Mouse (Mus musculus): ENCODE data around the gene 4930404N11Rik. TPM values are rescaled to one million over a fixed set of nuclear protein-coding genes. Genes with fewer than 3 reads are reported as not detected.

Gene 4930404N11Rik
- polyA plus RNA-seq, 1 experiment: 3.2 TPM

DNA sequence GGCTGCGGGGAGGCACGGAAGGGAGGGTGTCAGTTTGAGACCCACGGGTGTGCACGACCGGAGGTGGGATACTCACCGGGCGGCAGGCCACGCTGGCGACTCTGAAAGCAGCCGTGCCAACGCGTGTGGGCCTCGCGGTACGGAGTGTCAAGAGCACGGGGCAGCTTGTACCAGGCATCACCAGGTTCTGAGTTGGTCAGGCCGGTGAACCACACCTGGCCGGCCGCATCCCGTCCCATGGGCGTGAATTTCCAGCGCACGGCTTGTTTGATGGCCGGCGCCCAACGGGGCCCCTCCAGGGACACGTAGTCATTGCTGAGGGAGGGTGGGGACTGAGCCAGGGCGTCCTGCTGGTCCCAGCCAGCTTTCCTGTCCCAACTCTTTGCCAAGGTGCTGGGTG is 950 bp downstream of the 4930404N11Rik start:
- peaks cover 95% of the 10 kb centered on the region for H3K4me1 ChIP-seq (ENCODE audit: control insufficient read depth)
- TF ChIP-seq TAL1 (IDR thresholded peaks at IDR 0.05; ENCODE audit: low read length): no peak
- TF ChIP-seq GATA1 (IDR thresholded peaks at IDR 0.05; ENCODE audit: low read length): no peak
- no peaks in the 10 kb centered on the region; the same call in 1 of the 2 replicates for H3K27me3 ChIP-seq (ENCODE audit: control insufficient read depth)
- peak overlapping the region; percentile 21 for H3K4me3 ChIP-seq (replicated peaks)
- H3K9me3 ChIP-seq (ENCODE audit: control insufficient read depth, low read length): peaks cover 2% of the 10 kb centered on the region; the same call in 1 of the 2 replicates
- H3K36me3 ChIP-seq (ENCODE audit: control insufficient read depth): peaks cover 100% of the 10 kb centered on the region

DNA sequence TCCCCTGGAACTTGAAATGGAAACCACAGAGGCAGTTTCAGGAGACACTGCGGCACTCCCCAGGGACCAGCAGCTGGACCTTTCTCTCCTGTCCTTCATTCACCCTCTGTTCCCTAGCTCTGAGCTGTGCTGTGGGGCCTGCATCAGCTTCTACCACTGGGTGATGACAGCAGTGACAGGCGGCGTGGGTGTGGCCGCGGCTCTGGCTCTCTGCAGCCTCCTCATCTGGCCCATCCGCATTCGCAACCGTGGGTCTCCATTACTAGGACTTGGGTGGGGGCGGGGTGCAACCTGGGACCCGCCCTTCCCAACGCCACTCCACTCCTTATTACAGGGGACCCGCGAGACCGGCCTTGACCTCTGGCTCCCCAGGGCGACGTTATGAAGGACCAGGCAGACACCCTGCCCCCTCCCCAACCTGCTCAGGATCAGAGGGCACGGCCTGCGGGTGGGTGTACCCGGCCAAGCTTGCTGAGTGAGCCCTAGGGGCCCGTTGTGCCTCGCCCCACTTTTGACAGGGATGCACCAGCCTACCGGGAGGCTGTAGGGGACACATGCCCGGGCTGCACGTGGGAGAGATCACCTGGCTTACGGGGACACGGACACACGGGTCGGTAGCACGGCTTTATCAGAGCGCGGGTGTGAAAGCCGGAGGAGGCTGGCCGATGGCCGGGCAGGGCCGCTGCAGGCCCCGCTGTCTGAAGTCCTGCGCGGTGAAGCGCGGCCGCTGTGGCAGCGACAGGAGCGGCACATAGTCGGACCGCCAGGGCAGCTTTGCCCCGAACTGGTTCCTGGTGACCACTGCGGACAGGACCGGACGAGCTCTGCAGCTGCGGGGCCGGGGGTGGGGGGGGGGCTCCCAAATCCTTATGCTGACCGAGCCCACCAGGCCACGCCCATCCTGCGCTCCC is 1.9 kb downstream of the 4930404N11Rik start:
- Histone ChIP-seq H3K4me1 (ENCODE audit: control insufficient read depth) (peaks cover 100% of the 10 kb centered on the region), H3K27me3 (ENCODE audit: control insufficient read depth) (no peaks in the 10 kb centered on the region; the same call in 1 of the 2 replicates), H3K36me3 (ENCODE audit: control insufficient read depth) (peaks cover 99% of the 10 kb centered on the region), H3K4me3 (replicated peaks) (peak overlapping the region; percentile 57), H3K9me3 (ENCODE audit: control insufficient read depth, low read length) (peaks cover 2% of the 10 kb centered on the region; the same call in 1 of the 2 replicates)
- TF ChIP-seq TAL1 (IDR thresholded peaks at IDR 0.05; ENCODE audit: low read length) (no peak), GATA1 (IDR thresholded peaks at IDR 0.05; ENCODE audit: low read length) (no peak)

DNA sequence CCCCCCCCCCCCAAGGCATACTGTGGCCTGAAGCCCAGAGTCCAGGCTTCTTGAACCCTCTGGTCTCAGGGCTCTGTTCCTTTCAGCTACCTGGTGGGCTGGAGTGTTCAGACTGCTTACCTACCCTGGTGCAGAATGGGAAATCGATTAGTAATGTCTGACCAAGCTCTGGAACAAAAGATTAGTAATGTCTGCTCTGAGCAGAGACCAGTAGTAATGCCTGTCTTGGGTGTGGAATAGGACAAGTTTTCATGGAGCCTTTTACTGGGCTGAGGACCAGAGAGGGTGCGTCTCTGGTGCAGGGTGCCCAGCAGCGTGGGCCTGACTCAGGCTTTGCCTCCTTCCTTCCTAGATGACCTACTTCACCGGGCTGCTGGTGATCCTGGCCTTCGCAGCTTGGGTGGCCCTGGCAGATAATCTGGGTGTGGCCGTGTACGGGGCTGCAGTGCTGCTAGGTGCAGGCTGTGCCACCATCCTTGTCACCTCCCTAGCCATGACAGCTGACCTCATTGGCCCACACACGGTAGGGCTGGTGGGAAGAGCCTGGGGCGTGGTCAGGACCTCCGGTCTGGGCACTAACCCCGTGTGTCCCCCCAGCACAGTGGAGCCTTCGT is 3.2 kb downstream of the 4930404N11Rik start:
- peaks cover 2% of the 10 kb centered on the region; the same call in 1 of the 2 replicates for H3K9me3 ChIP-seq (ENCODE audit: control insufficient read depth, low read length)
- H3K4me3 ChIP-seq (replicated peaks): peak overlapping the region; percentile 57
- H3K27me3 ChIP-seq (ENCODE audit: control insufficient read depth): no peaks in the 10 kb centered on the region
- peaks cover 87% of the 10 kb centered on the region for H3K36me3 ChIP-seq (ENCODE audit: control insufficient read depth)
- TF ChIP-seq TAL1 (IDR thresholded peaks at IDR 0.05; ENCODE audit: low read length): peak; percentile 73
- TF ChIP-seq GATA1 (IDR thresholded peaks at IDR 0.05; ENCODE audit: low read length): peak; percentile 71
- peaks cover 100% of the 10 kb centered on the region for H3K4me1 ChIP-seq (ENCODE audit: control insufficient read depth)

DNA sequence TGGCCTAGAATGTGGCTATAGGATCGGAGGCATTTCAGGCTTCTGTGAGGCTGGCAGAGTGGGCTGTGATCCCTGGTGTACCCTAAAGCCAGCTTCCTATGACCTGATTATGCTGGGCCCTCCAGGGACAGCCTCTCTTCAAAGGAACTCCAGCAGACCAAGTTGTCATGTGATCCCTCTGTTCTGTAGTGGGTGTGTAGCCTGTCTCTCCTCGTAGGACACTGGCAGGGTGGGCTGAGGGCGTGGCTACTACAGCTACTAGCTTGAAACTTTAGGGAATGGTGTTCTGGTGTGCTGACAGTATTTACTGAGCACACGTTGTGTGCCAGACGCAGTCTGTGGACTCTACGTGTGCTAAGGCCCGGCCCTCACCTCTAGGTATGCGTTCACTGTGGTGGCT is 4.9 kb downstream of the 4930404N11Rik start:
- Histone ChIP-seq H3K4me1 (ENCODE audit: control insufficient read depth) (peaks cover 96% of the 10 kb centered on the region), H3K4me3 (replicated peaks) (peak overlapping the region; percentile 35), H3K36me3 (ENCODE audit: control insufficient read depth) (peaks cover 70% of the 10 kb centered on the region), H3K9me3 (ENCODE audit: control insufficient read depth, low read length) (peaks cover 2% of the 10 kb centered on the region; the same call in 1 of the 2 replicates), H3K27me3 (ENCODE audit: control insufficient read depth) (no peaks in the 10 kb centered on the region)
- TF ChIP-seq GATA1 (IDR thresholded peaks at IDR 0.05; ENCODE audit: low read length) (no peak), TAL1 (IDR thresholded peaks at IDR 0.05; ENCODE audit: low read length) (no peak)

DNA sequence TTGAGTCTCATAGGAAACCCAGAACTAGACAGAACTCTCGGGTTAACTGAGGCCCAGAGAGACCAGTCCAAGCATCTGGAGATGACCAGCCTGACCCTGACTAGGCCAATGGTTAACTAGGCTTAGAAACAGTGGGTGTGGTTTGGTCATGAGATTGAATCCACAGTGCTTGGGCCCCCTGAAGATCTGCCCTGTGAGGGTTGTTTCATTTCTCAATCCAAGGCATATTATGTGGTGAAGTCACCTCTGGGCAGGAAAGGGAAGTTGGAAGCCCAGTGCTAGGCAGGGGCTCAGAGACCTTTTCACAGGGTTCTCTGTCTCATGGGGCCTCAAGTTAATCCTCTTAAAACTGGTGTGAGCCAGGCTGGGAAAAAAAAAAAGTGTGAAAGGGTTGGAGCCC is 6.8 kb downstream of the 4930404N11Rik start:
- H3K27me3 ChIP-seq (ENCODE audit: control insufficient read depth): no peaks in the 10 kb centered on the region
- H3K4me1 ChIP-seq (ENCODE audit: control insufficient read depth): peaks cover 91% of the 10 kb centered on the region
- TF ChIP-seq GATA1 (IDR thresholded peaks at IDR 0.05; ENCODE audit: low read length) (no peak), TAL1 (IDR thresholded peaks at IDR 0.05; ENCODE audit: low read length) (no peak)
- H3K36me3 ChIP-seq (ENCODE audit: control insufficient read depth): peaks cover 51% of the 10 kb centered on the region
- H3K9me3 ChIP-seq (ENCODE audit: control insufficient read depth, low read length): peaks cover 2% of the 10 kb centered on the region; the same call in 1 of the 2 replicates
- peak overlapping the region; percentile 86 for H3K4me3 ChIP-seq (replicated peaks)

DNA sequence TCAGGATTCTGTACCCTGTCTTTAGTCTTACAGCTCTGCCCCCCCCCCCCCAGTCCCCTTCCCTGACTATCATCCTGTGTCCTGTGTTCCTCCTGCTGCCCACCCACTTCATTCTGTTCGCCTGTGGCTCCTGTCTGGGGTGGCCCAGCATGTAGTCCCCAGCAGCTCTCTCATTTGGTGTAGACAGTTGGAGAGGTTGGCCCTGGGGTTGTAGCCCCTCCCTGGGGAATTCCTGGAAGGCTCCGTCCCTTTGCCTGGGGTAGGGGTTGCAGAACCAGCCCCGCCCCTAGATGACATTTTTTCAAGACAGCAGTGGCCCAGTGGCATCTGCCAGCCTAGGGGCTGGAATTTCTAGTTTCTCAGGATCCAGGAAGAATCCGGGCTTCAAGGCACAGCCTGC is 7.4 kb downstream of the 4930404N11Rik start:
- peaks cover 88% of the 10 kb centered on the region for H3K4me1 ChIP-seq (ENCODE audit: control insufficient read depth)
- peaks cover 45% of the 10 kb centered on the region for H3K36me3 ChIP-seq (ENCODE audit: control insufficient read depth)
- no peaks in the 10 kb centered on the region for H3K9me3 ChIP-seq (ENCODE audit: control insufficient read depth, low read length)
- TF ChIP-seq TAL1 (IDR thresholded peaks at IDR 0.05; ENCODE audit: low read length) (no peak), GATA1 (IDR thresholded peaks at IDR 0.05; ENCODE audit: low read length) (no peak)
- peak overlapping the region; percentile 86 for H3K4me3 ChIP-seq (replicated peaks)
- H3K27me3 ChIP-seq (ENCODE audit: control insufficient read depth): no peaks in the 10 kb centered on the region

DNA sequence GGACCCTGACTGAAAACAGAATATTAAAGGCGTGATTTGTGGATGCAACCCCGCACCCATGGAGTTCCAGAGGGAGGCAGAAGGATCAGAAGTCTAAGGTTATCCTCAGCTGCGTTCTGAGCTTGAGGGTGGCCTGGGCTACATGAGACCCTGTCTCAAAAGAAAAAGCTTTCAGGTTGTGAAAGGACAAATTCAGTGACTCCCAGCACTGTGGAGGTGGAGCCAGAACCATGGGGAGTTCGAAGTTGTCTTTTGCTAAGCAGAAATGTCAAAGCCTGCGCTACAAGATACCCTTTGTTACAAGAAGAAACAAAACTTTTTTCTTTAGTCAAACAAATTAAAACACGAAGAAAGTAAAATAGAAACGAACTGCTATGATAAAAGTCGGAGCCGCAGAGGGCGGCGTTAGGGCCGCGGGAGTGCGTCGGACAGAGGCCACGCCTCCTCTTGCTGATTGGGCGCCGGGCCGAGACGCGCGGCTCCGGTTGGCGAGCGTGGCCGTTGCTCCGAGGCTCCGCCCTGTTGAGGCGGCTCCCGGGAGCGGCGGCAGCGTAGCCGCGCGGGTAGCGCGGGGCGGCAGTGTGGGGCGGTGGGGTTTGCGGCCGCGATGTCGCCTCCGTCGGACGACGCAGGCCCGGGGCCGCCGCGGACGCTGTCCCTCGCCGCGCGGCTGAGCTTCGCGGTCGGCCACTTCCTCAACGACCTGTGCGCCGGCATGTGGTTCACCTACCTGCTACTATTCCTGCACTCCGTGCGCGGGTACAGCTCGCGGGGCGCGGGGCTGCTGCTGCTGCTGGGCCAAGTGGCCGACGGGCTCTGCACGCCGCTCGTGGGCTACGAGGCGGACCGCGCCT is 8.4 kb downstream of the 4930404N11Rik start, which contains the start of gene Mfsd12:
Mfsd12 (plus strand) TSS at position 501 of the 854 bp plus-strand sequence.
- Histone ChIP-seq H3K4me1 (ENCODE audit: control insufficient read depth) (peaks cover 87% of the 10 kb centered on the region), H3K36me3 (ENCODE audit: control insufficient read depth) (peaks cover 35% of the 10 kb centered on the region), H3K9me3 (ENCODE audit: control insufficient read depth, low read length) (no peaks in the 10 kb centered on the region), H3K4me3 (replicated peaks) (peak within 1 kb of the TSS; percentile 86), H3K27me3 (ENCODE audit: control insufficient read depth) (no peaks in the 10 kb centered on the region)
- TF ChIP-seq GATA1 (IDR thresholded peaks at IDR 0.05; ENCODE audit: low read length): no peak

DNA sequence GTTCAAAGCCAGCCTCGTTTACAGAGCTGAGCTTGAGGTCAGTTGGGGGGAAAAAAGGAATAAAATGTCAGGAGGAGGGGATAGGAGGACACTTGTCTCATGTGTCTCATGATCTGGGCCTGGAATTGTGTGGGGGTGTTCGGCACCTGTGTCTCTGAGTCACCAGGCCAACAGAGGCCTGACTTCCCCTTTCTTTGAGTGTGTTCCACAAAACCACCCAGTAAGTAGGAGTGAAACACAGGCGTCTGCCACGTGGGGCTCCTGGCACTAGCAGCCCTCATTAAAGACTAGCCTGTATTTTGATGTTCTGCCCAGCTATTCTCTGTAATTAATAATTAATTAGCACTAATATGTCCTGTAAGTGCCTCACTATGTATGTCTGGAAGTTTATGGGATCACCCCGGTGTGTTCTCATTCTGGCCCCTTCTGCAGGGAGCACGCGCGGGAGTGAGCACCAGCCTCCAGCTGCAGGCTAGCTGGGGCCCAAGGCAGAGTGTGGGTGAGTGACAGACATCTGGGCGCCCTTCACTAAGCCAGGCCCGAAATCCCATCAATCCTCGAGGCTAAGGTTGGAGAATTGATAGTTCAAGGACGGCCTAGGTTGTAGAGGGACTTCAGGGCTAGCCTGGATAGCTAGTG is 9.1 kb downstream of the 4930404N11Rik start:
- Histone ChIP-seq H3K9me3 (ENCODE audit: control insufficient read depth, low read length) (no peaks in the 10 kb centered on the region), H3K4me1 (ENCODE audit: control insufficient read depth) (peaks cover 87% of the 10 kb centered on the region), H3K4me3 (replicated peaks) (peak overlapping the region; percentile 86), H3K36me3 (ENCODE audit: control insufficient read depth) (peaks cover 28% of the 10 kb centered on the region), H3K27me3 (ENCODE audit: control insufficient read depth) (no peaks in the 10 kb centered on the region)
- no peak for TF ChIP-seq TAL1 (IDR thresholded peaks at IDR 0.05; ENCODE audit: low read length)
- no peak for TF ChIP-seq GATA1 (IDR thresholded peaks at IDR 0.05; ENCODE audit: low read length)
